Mouse (Mus musculus): Measurements from ENCODE around the gene Ipo11.
A peak's percentile ranks its signal among the peaks of the same experiment; 100 is the strongest.

Ipo11 gene

GRCm38 (mm10) chr13:106813087-106813486, 123.7 kb downstream of the Ipo11 start:
- DNase-seq, result peak; percentile 76

- DNase-seq, result no peak
Observed at GRCm38 (mm10) chr13:106810156-106810555, 126.6 kb downstream of the Ipo11 start.

DNA sequence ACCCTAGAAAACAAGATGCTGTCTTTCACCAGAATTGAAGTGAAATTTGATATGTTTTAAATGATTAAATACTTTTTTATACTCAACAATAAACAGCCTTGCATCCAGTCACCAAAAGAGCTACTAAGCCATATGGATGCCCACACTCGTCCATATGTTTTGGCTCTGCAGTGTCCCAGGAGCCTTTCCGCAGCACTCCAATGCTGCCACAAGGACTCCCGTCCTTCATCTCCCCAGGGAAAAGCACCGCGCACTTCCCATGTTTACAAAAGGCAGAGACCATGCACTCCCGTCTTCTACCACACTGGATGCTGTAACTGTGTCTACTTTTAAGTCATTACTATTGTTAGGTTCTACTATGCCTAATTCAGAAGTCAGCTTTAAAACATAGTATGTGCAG, 127.9 kb downstream of the Ipo11 start:
- no peak for DNase-seq

DNA sequence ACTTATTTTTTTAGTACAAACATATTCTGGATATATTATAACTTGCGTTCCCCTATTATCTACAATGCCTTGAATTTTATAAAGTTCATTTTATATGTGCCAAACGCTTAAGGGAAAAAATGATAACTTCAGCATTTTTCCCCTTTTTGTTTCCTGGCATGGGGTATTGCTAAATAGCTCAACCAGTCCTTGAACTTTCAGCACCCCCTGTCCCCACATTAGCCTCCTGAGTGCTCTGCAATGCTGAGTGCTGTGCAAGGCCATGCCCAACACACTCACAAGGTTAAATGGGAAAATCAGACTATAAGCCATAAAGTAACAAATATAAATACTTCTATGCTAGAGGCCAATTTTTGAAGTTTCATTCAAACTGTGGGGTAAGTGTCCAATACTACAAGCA, 128.4 kb downstream of the Ipo11 start:
- no peak for DNase-seq

GRCm38 (mm10) chr13:106807303-106807702, 129.5 kb downstream of the Ipo11 start:
- no peak for DNase-seq

- DNase-seq, result no peak
Observed at GRCm38 (mm10) chr13:106805146-106805545, 131.6 kb downstream of the Ipo11 start.

DNA sequence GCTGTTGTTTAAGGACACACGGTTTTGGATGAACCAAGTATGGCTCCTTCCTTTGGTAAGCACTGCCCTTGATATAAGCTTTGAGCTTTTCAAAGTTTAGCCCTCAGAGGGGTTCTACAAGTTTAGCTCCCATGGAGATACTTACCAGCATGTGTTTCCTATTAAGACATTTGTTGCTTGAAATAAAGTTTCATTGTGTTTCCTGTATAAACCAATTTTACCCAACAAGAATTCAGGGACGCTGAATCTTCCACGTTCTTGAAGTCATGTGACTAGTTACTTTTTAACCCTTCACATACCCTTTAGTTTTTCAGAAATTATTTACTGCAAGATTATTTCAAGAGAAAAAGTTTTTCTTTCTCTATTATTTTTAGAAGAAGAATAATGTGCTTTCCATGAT, 138.7 kb downstream of the Ipo11 start:
- no peak for DNase-seq

- DNase-seq, result no peak
Observed at GRCm38 (mm10) chr13:106788817-106789216, 147.9 kb downstream of the Ipo11 start.

- no peak for DNase-seq
Observed at GRCm38 (mm10) chr13:106768807-106769206, 168.0 kb downstream of the Ipo11 start.

GRCm38 (mm10) chr13:106762611-106763010, 174.1 kb downstream of the Ipo11 start:
- no peak for DNase-seq

DNA sequence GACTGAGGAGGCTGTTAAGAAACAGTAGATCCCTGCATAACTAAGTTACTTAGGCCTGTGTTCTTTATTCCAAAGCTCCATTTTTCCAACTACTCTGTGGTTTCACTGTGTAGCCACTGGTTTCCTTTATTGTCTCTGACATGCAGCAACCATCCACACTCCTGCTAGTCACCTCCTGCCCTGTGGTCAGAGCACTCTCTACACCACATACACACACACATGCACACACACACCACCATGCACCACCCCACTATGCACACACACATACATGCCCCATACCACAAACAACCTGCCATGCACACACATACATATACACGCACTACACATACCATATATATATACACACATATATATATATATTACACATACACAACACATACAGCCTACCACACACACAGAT, 175.1 kb downstream of the Ipo11 start:
- no peak for DNase-seq

- DNase-seq, result peak; percentile 11
Observed at GRCm38 (mm10) chr13:106760232-106760875, 176.4 kb downstream of the Ipo11 start.

DNA sequence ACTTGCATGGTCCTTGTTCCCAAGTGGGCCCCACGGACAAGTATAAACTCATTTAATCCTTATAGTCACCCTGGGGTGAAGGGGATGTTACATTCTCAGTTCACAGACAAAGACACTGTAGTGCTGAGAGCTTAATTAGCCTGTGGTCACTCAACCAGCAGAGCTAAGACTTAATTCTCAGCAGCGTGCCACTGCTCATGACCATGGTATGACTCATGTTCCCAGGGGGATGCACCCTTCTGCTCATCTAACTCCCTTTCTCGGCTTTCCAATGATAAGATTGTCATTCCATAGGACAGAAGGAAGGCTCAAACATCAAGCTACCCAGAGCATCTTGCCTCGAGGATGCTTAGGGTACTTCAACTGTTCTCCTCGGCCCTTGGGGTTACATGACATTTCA, 180.9 kb downstream of the Ipo11 start:
- no peak for DNase-seq

DNA sequence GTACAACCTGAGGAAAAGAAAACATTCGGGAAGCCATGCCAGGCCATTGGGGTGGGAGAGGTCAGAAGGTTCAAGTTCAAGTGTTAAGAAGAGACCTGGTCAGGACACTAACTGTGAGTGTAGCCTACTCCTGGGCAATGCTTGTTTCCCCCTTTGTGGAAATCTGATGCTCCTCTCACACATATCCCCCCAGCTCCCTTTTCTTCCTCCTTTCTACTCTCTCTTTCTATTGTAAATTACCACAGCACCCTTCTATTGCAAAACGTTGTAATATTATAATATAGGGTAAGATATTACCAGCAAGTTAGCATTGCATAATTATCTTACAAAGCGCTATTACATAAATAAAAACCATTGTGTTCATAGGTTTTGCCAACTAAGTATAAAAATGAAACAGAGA, 182.5 kb downstream of the Ipo11 start:
- no peak for DNase-seq

DNA sequence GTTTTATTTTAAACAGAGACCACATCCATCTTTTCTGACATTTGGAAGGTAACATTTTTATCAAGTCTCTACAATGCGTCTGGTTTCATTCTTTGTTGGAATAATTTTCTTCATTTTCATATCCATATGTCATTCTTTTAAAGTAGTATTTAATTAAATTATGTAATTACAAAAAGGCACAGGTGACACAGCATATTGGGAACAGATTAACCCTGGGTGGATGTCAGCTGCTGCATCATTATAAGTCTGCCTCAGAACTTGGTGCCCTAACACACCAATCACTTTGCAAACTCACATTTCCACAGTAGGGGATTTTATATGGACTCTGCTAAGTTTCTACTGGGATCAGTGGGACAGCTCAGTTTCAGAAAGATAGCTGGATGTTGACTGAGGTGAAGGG, 184.8 kb downstream of the Ipo11 start:
- no peak for DNase-seq

DNA sequence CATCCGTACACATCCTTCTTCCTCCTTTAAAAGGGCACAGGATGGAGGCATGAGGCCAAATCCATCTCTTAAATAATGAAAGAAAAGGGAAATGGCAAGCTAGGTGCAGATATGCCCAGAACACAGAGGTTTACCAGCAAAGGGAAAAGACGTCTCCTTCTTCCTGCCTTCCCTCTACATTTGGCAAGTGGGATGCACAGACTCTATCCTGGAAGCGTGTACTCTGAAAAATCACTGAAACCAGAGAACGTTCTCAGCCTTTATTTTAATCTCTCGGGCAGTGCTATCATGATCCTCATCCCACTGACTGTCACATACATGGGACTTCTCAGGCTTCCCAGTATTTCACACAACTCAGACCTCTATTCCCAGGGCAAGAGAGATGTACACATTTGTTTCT, 189.9 kb downstream of the Ipo11 start:
- no peak for DNase-seq

DNA sequence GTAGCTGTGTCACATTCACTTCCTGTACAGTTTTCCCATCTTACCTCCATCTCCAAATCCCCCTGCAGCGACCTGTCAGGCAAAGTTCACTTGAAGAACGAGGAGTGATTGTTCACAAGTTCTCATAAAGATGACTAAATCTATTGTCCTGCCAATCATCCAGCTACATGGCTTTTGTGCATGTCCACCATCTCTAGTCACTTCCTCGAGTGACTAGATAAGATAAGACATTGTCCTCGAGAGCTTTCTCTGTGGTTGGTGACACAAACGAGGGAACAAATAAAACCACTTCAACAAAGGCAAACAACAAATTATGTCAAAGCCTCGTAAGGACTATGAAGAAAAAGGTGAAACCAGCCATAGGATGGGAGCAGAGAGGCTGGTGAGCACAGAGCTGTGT, 191.6 kb downstream of the Ipo11 start:
- no peak for DNase-seq

Measured in retina, postnatal 1 day (tissue).